Mouse (Mus musculus) neural tube, embryonic 13.5 days (tissue): Measurements from ENCODE around the gene Slc47a1. TPM values are rescaled to one million over a fixed set of nuclear protein-coding genes. Genes with fewer than 3 reads are reported as not detected.

Experiments used
- ATAC-seq: fragments of 200-750 bp; cut with Nextera tagmentation; 2 replicates; pipeline ENCODE4 v1.8.0; 2017; ENCODE audit warnings: low read depth, mild to moderate bottlenecking, moderate TSS enrichment, moderate library complexity
- H3K27ac ChIP-seq: fragments of 300-500 bp; sonication (generic); replicated peaks from 2 replicates; pipeline ENCODE4 v1.5.1; 2015; ENCODE audit warnings: moderate library complexity, mild to moderate bottlenecking, inconsistent platforms
- H3K27me3 ChIP-seq: fragments of 300-500 bp; sonication (generic); 2 replicates; pipeline ENCODE4 v1.6.1; 2015; ENCODE audit warnings: mild to moderate bottlenecking, inconsistent platforms
- H3K36me3 ChIP-seq: fragments of 300-500 bp; sonication (generic); 2 replicates; pipeline ENCODE4 v1.6.1; 2015; ENCODE audit warnings: mild to moderate bottlenecking, inconsistent platforms
- H3K4me1 ChIP-seq: fragments of 300-500 bp; sonication (generic); replicated peaks from 2 replicates; pipeline ENCODE4 v1.6.1; 2015; ENCODE audit warnings: inconsistent platforms
- H3K4me2 ChIP-seq: fragments of 300-500 bp; sonication (generic); 2 replicates; pipeline ENCODE4 v1.6.1; 2015; ENCODE audit warnings: inconsistent platforms, mild to moderate bottlenecking, moderate library complexity
- H3K4me3 ChIP-seq: fragments of 300-500 bp; sonication (generic); 2 replicates; pipeline ENCODE4 v1.5.1; 2015; ENCODE audit warnings: mild to moderate bottlenecking, inconsistent platforms
- H3K9ac ChIP-seq: fragments of 300-500 bp; sonication (generic); 2 replicates; pipeline ENCODE4 v1.6.1; 2015; ENCODE audit warnings: moderate library complexity, mild to moderate bottlenecking, inconsistent platforms
- H3K9me3 ChIP-seq: fragments of 300-500 bp; sonication (generic); 2 replicates; pipeline ENCODE4 v1.6.1; 2016; ENCODE audit warnings: inconsistent platforms
- WGBS: fragments of 180-500 bp; shearing (Covaris S2); methylation state at CpG from one replicate; pipeline ENCODE4 v1.1.7; 2015; 5-methylcytosine and 5-hydroxymethylcytosine counted together
- polyA plus RNA-seq: library from polyadenylated mRNA; unstranded; fragments of >200 nt; fragmentation: Nextera tagmentation; extraction: Ambion mirVana; gene quantifications from 2 replicates; pipeline ENCODE4 v1.2.1, GENCODE M21; 2015

The Slc47a1 gene
- polyA plus RNA-seq, 1 experiment from 2014 or later = not detected

- no peak for ATAC-seq
- Histone ChIP-seq H3K4me2 (peak overlapping the region; percentile 68), H3K36me3 (no peaks in the 10 kb centered on the region), H3K9ac (0 out of 2 replicates have a peak overlapping the region, but pooled peaks have one; percentile 54), H3K27ac (no peak overlapping the region), H3K4me1 (peaks cover 14% of the 10 kb centered on the region), H3K9me3 (no peaks in the 10 kb centered on the region), H3K4me3 (peak overlapping the region; percentile 41), H3K27me3 (peaks cover 51% of the 10 kb centered on the region)
- 13% methylated on average over 10 of the region's 10 CpGs for WGBS
Observed at GRCm38 (mm10) chr11:61341971-61342370, 36.2 kb downstream of the Slc47a1 start.

GRCm38 (mm10) chr11:61341233-61341632 lies 36.9 kb downstream of the Slc47a1 start:
- Histone ChIP-seq H3K4me3 (no peak overlapping the region), H3K27ac (no peak overlapping the region), H3K4me1 (peaks cover 14% of the 10 kb centered on the region), H3K9me3 (no peaks in the 10 kb centered on the region), H3K27me3 (peaks cover 51% of the 10 kb centered on the region), H3K36me3 (no peaks in the 10 kb centered on the region), H3K4me2 (no peak overlapping the region), H3K9ac (no peak overlapping the region)
- no peak for ATAC-seq
- 86% methylated on average over 4 of the region's 4 CpGs for WGBS

GRCm38 (mm10) chr11:61340374-61340773 lies 37.8 kb downstream of the Slc47a1 start:
- no peaks in the 10 kb centered on the region for H3K36me3 ChIP-seq
- no peak overlapping the region for H3K4me3 ChIP-seq
- no peak for ATAC-seq
- H3K4me2 ChIP-seq = no peak overlapping the region
- H3K4me1 ChIP-seq = peaks cover 14% of the 10 kb centered on the region
- 85% methylated on average over 4 of the region's 4 CpGs for WGBS
- no peak overlapping the region for H3K27ac ChIP-seq
- H3K9me3 ChIP-seq = no peaks in the 10 kb centered on the region
- no peak overlapping the region for H3K9ac ChIP-seq
- peaks cover 48% of the 10 kb centered on the region for H3K27me3 ChIP-seq

GRCm38 (mm10) chr11:61337586-61337985 lies 40.6 kb downstream of the Slc47a1 start:
- WGBS = 81% methylated on average over 10 of the region's 10 CpGs
- Histone ChIP-seq H3K4me1 (peaks cover 11% of the 10 kb centered on the region), H3K36me3 (no peaks in the 10 kb centered on the region), H3K4me3 (no peak overlapping the region), H3K27me3 (peaks cover 23% of the 10 kb centered on the region), H3K9ac (no peak overlapping the region), H3K4me2 (no peak overlapping the region), H3K9me3 (no peaks in the 10 kb centered on the region), H3K27ac (no peak overlapping the region)
- ATAC-seq = no peak

GRCm38 (mm10) chr11:61320904-61321687 lies 57.0 kb downstream of the Slc47a1 start:
- WGBS = 77% methylated on average over 10 of the region's 10 CpGs
- H3K36me3 ChIP-seq = no peaks in the 10 kb centered on the region
- H3K27me3 ChIP-seq = no peaks in the 10 kb centered on the region
- H3K4me1 ChIP-seq = no peaks in the 10 kb centered on the region
- H3K27ac ChIP-seq = no peak overlapping the region
- H3K9me3 ChIP-seq = no peaks in the 10 kb centered on the region
- H3K4me2 ChIP-seq = no peak overlapping the region
- H3K9ac ChIP-seq = no peak overlapping the region
- ATAC-seq = no peak
- no peak overlapping the region for H3K4me3 ChIP-seq

- 69% methylated on average over 3 of the region's 3 CpGs for WGBS
- no peaks in the 10 kb centered on the region for H3K9me3 ChIP-seq
- no peak overlapping the region for H3K4me3 ChIP-seq
- H3K27ac ChIP-seq = no peak overlapping the region
- no peaks in the 10 kb centered on the region for H3K27me3 ChIP-seq
- H3K36me3 ChIP-seq = no peaks in the 10 kb centered on the region
- no peak overlapping the region for H3K4me2 ChIP-seq
- no peak for ATAC-seq
- H3K4me1 ChIP-seq = no peaks in the 10 kb centered on the region
- H3K9ac ChIP-seq = no peak overlapping the region
Observed at GRCm38 (mm10) chr11:61319923-61320567, 58.1 kb downstream of the Slc47a1 start.

- H3K4me1 ChIP-seq = no peaks in the 10 kb centered on the region
- no peak overlapping the region for H3K27ac ChIP-seq
- no peak for ATAC-seq
- H3K36me3 ChIP-seq = no peaks in the 10 kb centered on the region
- no peaks in the 10 kb centered on the region for H3K9me3 ChIP-seq
- WGBS = 56% methylated on average over 12 of the region's 12 CpGs
- no peaks in the 10 kb centered on the region for H3K27me3 ChIP-seq
- no peak overlapping the region for H3K4me2 ChIP-seq
- H3K9ac ChIP-seq = no peak overlapping the region
- H3K4me3 ChIP-seq = no peak overlapping the region
Observed at GRCm38 (mm10) chr11:61319233-61319922, 58.8 kb downstream of the Slc47a1 start.

- H3K9ac ChIP-seq = no peak overlapping the region
- no peaks in the 10 kb centered on the region for H3K27me3 ChIP-seq
- H3K4me3 ChIP-seq = no peak overlapping the region
- no peak overlapping the region for H3K27ac ChIP-seq
- no peak for ATAC-seq
- H3K4me2 ChIP-seq = no peak overlapping the region
- no peaks in the 10 kb centered on the region for H3K36me3 ChIP-seq
- WGBS = 70% methylated on average over 2 of the region's 2 CpGs
- no peaks in the 10 kb centered on the region for H3K9me3 ChIP-seq
- H3K4me1 ChIP-seq = no peaks in the 10 kb centered on the region
Observed at GRCm38 (mm10) chr11:61316864-61317263, 61.3 kb downstream of the Slc47a1 start.

- no peaks in the 10 kb centered on the region for H3K36me3 ChIP-seq
Observed at GRCm38 (mm10) chr11:61310321-61310720, 67.8 kb downstream of the Slc47a1 start.

GRCm38 (mm10) chr11:61309831-61310230 lies 68.3 kb downstream of the Slc47a1 start:
- Histone ChIP-seq H3K36me3 (no peaks in the 10 kb centered on the region), H3K4me2 (no peak overlapping the region), H3K4me1 (no peaks in the 10 kb centered on the region), H3K9me3 (peaks cover 6% of the 10 kb centered on the region; the same call in 1 of the 2 replicates), H3K27ac (no peak overlapping the region), H3K9ac (no peak overlapping the region), H3K4me3 (no peak overlapping the region), H3K27me3 (no peaks in the 10 kb centered on the region)
- 70% methylated on average over 12 of the region's 12 CpGs for WGBS
- ATAC-seq = no peak

More at GRCm38 (mm10) chr11:61310321-61310720, 67.8 kb downstream of the Slc47a1 start:
- H3K27me3 ChIP-seq = no peaks in the 10 kb centered on the region
- 77% methylated on average over 7 of the region's 7 CpGs for WGBS
- no peaks in the 10 kb centered on the region for H3K4me1 ChIP-seq
- no peak overlapping the region for H3K9ac ChIP-seq
- peaks cover 6% of the 10 kb centered on the region; the same call in 1 of the 2 replicates for H3K9me3 ChIP-seq
- no peak overlapping the region for H3K4me2 ChIP-seq
- no peak overlapping the region for H3K4me3 ChIP-seq
- ATAC-seq = no peak
- H3K27ac ChIP-seq = no peak overlapping the region

GRCm38 (mm10) chr11:61307795-61308194 lies 70.3 kb downstream of the Slc47a1 start:
- Histone ChIP-seq H3K9ac (no peak overlapping the region), H3K4me3 (no peak overlapping the region), H3K36me3 (no peaks in the 10 kb centered on the region), H3K9me3 (peaks cover 6% of the 10 kb centered on the region; the same call in 1 of the 2 replicates), H3K27me3 (no peaks in the 10 kb centered on the region), H3K27ac (no peak overlapping the region), H3K4me2 (no peak overlapping the region), H3K4me1 (no peaks in the 10 kb centered on the region)
- WGBS = 37% methylated on average over 7 of the region's 7 CpGs
- no peak for ATAC-seq

GRCm38 (mm10) chr11:61305377-61305776 lies 72.8 kb downstream of the Slc47a1 start:
- no peak overlapping the region for H3K4me3 ChIP-seq
- no peak for ATAC-seq
- H3K9me3 ChIP-seq = peaks cover 6% of the 10 kb centered on the region; the same call in 1 of the 2 replicates
- H3K4me2 ChIP-seq = no peak overlapping the region
- H3K36me3 ChIP-seq = no peaks in the 10 kb centered on the region
- H3K27me3 ChIP-seq = no peaks in the 10 kb centered on the region
- WGBS = 76% methylated on average over 4 of the region's 4 CpGs
- H3K27ac ChIP-seq = no peak overlapping the region
- H3K9ac ChIP-seq = no peak overlapping the region
- H3K4me1 ChIP-seq = no peaks in the 10 kb centered on the region; the same call in 1 of the 2 replicates
